Mouse (Mus musculus) cerebellum, postnatal 10 days (tissue): Measurements from ENCODE around the gene Serpina1d.
"Not testable (repeated sequence)": the region's sequence is repeated elsewhere in the genome, so short reads cannot be mapped to it uniquely, and the experiment has no call there.

Experiments
- DNase-seq, 2 experiments: peaks; one replicate each; pipeline ENCODE4 v3.0.0; 2021; ENCODE audit warnings: mixed read lengths in 2 of 2

Gene Serpina1d

GRCm38 (mm10) chr12:103773246-103773851 lies at the start of gene Serpina1d:
Serpina1d (minus strand) TSS chr12:103773592.
- not testable (repeated sequence) for DNase-seq

- DNase-seq, result not testable (repeated sequence)
These were observed 2.8 kb downstream of the Serpina1d start for GRCm38 (mm10) chr12:103770597-103770996.

- not testable (repeated sequence) for DNase-seq
These were observed 10.3 kb downstream of the Serpina1d start for GRCm38 (mm10) chr12:103763083-103763482.

GRCm38 (mm10) chr12:103760316-103760715 lies 13.1 kb downstream of the Serpina1d start:
- not testable (repeated sequence) for DNase-seq

DNA sequence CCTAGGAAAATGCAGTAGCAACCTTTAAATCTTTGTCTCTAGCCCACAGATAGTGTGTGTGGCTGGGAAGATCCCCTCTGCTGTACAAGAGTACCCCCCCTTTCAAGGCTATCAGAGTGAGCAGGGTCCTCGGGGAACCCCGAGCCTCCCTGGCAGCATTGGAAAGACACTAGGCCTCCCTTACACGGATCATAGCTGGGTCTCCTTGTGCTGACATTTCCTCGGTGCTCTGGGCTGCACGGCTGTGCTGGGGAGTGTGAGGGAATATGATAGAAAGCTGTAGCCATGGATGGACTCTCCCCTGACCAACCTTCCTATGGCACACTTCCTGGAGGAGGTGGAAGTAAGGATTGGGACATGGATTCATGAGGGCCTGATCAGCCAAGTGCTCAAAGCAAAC lies 27.4 kb downstream of the Serpina1d start:
- not testable (repeated sequence) for DNase-seq

GRCm38 (mm10) chr12:103737791-103738580 lies 35.4 kb downstream of the Serpina1d start:
- not testable (repeated sequence) for DNase-seq

GRCm38 (mm10) chr12:103735566-103735965 lies 37.8 kb downstream of the Serpina1d start:
- DNase-seq, result not testable (repeated sequence)

DNA sequence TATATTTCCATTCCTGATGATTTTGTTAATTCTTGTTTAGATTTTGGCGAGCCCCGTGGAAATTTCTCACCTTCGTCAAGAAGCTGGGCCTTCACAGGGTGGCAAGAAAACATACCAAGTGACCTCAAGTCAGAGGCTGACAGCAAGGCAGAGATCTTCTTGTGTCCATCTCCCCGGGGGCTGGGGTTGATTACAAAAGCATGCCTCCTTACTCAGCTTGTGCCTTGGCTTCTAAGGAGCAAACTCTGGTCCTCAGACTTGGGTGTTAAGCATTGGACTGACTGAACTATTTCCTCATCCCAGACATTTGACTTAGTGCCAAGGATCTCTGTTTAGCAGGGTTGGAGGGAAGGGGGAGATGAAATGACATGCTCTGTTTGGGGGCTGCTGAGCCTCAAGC lies 38.3 kb downstream of the Serpina1d start:
- DNase-seq, result not testable (repeated sequence)
